Mouse (Mus musculus): ENCODE data around the gene Sobp.

The Sobp gene

GRCm38 (mm10) chr10:43036646-43037454 is 137.5 kb downstream of the Sobp start:
- in situ Hi-C loops (cut with MboI, MseI): no loop called here

- in situ Hi-C loops (cut with MboI, MseI): no loop called here
These were observed 138.8 kb downstream of the Sobp start for GRCm38 (mm10) chr10:43035579-43035978.

GRCm38 (mm10) chr10:43034811-43035210 is 139.5 kb downstream of the Sobp start:
- in situ Hi-C loops (cut with MboI, MseI): no loop called here

- in situ Hi-C loops (cut with MboI, MseI): no loop called here
These were observed 140.7 kb downstream of the Sobp start for GRCm38 (mm10) chr10:43033481-43034248.

GRCm38 (mm10) chr10:43027006-43027405 is 147.3 kb downstream of the Sobp start:
- in situ Hi-C loops (cut with MboI, MseI): no loop called here

GRCm38 (mm10) chr10:43023454-43024194 is 150.7 kb downstream of the Sobp start:
- in situ Hi-C loops (cut with MboI, MseI): no loop called here

- in situ Hi-C loops (cut with MboI, MseI): no loop called here
These were observed 152.1 kb downstream of the Sobp start for GRCm38 (mm10) chr10:43022190-43022761.

GRCm38 (mm10) chr10:43021512-43022116 is 152.7 kb downstream of the Sobp start:
- in situ Hi-C loops (cut with MboI, MseI): no loop called here

GRCm38 (mm10) chr10:43021017-43021416 is 153.3 kb downstream of the Sobp start:
- in situ Hi-C loops (cut with MboI, MseI): no loop called here

GRCm38 (mm10) chr10:43014782-43015181 is 159.5 kb downstream of the Sobp start:
- in situ Hi-C loops (cut with MboI, MseI): no loop called here

GRCm38 (mm10) chr10:43014358-43014757 is 160.0 kb downstream of the Sobp start:
- in situ Hi-C loops (cut with MboI, MseI): no loop called here

- in situ Hi-C loops (cut with MboI, MseI): no loop called here
These were observed 166.2 kb downstream of the Sobp start for GRCm38 (mm10) chr10:43008116-43008515.

- in situ Hi-C loops (cut with MboI, MseI): no loop called here
These were observed 167.8 kb downstream of the Sobp start for GRCm38 (mm10) chr10:43006534-43006933.

- in situ Hi-C loops (cut with MboI, MseI): no loop called here
These were observed 168.7 kb downstream of the Sobp start for GRCm38 (mm10) chr10:43005677-43006076.

GRCm38 (mm10) chr10:43005031-43005430 is 169.3 kb downstream of the Sobp start:
- in situ Hi-C loops (cut with MboI, MseI): no loop called here

GRCm38 (mm10) chr10:43004174-43004734 is 170.1 kb downstream of the Sobp start:
- in situ Hi-C loops (cut with MboI, MseI): no loop called here

- in situ Hi-C loops (cut with MboI, MseI): no loop called here
These were observed 170.9 kb downstream of the Sobp start for GRCm38 (mm10) chr10:43003466-43003757.

GRCm38 (mm10) chr10:43002721-43003465 is 171.4 kb downstream of the Sobp start:
- in situ Hi-C loops (cut with MboI, MseI): no loop called here

GRCm38 (mm10) chr10:43002066-43002678 is 172.2 kb downstream of the Sobp start:
- in situ Hi-C loops (cut with MboI, MseI): no loop called here

- in situ Hi-C loops (cut with MboI, MseI): no loop called here
These were observed 172.9 kb downstream of the Sobp start for GRCm38 (mm10) chr10:43001433-43001832.

Measured in T-helper 1 cell (primary cell).